Mouse (Mus musculus) kidney, adult 18-20 months (tissue): ENCODE results near the gene Hnrnpm.
"Not testable (repeated sequence)": the region's sequence is repeated elsewhere in the genome, so short reads cannot be mapped to it uniquely, and the experiment has no call there.

ENCODE experiments used
- DNase-seq: peaks from one replicate; pipeline ENCODE4 v3.0.0; 2021

Hnrnpm gene

GRCm38 (mm10) chr17:33666813-33667212 is 19.8 kb downstream of the Hnrnpm start:
- DNase-seq, result no peak

DNA sequence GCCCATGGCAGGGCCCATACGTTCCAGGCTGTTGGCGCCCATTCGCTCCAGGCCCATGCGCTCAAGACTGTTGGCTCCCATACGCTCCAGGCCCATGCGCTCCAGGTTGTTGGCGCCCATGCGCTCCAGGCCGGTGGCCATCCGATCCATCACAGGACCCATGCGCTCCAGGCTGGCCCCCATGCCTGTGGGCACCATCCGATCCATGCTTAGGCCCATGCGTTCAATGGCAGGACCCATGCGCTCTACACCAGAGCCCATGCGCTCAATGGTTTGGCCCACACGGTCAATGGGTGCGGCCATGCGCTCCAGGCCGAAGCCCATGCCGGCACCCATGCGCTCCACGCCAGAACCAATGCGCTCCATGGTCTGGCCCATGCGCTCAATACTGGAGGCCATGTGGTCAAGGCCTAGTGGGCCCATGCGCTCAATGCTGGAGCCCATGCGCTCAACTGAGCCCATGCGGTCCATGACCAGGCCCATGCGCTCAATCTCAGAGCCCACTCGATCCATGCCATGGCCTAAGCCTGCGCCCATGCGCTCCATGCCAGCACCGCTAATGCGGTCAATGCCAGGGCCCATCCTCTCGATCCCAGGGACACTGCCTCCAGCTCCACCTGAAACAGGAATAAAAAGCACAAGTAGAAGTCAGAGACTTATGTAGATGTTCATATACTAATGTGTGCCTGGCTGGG is 36.7 kb downstream of the Hnrnpm start:
- no peak for DNase-seq

- DNase-seq, result no peak
Measured at GRCm38 (mm10) chr17:33645073-33645472, 41.6 kb downstream of the Hnrnpm start.

DNA sequence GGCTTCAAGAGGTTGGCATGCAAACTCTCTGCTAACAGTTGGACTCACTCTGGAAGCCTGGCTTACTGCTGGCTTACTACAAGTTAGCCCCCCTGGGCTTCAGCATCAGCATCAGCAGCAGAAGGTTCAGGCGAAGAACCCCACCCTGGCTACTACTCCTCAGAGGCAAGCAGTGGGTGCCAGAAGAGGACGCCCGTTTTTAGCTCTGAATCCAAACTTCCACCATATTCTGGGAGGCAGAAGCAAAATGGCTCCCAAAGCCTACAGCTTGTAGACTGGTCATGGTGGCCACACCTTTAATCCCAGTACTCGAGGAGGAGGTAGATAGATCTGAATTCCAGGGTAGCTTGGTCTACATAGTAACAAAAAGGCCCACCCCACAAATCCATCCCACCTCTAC is 42.6 kb downstream of the Hnrnpm start:
- no peak for DNase-seq

DNA sequence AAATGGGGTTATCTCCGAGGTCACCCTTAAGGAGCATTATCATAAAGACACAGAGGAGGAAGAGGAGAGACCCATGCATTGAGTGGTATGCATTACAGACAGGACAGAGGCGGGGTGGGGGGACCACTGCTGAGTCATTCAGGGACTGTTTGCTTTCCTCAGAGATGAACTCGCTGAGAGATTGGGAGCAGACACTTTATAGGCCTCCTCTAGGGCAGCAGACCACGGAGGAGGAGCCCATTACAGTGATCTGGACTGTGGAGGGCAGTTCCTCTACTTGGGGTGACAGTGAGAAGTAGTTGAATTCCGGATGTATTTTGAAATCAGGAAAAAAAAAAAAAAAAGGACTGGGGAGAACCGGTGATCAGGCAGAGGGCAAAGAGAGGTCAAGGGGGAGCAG is 46.9 kb downstream of the Hnrnpm start:
- no peak for DNase-seq

DNA sequence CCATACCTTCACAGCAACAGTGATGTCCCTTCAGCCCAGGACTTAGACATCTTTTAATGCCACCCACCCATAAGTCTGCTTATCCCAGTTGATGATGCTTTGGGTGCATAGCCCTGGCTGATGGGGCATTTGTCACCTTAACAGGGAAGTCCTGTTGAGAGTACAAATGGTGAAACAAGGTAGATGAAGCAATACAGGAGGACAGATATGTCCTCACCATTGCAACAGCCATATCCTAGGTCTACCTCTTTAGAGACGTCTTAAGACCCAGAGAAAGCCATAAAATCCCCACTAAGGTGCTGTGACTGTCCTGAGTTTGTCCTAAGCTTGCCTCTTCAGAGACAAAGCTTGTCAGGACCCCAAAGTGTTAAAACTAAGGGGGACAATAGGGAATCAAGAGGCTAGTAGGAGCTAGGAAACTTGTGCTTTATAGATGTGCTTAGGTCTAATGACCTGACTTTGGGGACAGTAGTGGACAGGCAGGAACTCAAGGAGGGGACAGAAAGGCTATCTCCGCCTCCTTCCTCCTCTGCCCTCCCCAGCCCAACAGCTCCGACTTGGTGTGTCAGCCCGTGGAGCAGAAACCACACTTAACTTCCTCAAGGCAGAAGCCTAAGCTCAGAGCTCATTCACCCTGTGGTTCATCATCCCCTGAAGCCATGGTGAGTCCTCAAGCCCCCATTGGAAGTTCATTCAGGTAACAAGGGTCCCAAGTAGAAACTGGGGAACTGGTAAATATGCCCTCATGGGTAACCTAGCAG is 49.0 kb downstream of the Hnrnpm start, which contains the start of gene Pram1:
Pram1 (plus strand) TSS at position 541 of the 761 bp plus-strand sequence.
- DNase-seq, result no peak

DNA sequence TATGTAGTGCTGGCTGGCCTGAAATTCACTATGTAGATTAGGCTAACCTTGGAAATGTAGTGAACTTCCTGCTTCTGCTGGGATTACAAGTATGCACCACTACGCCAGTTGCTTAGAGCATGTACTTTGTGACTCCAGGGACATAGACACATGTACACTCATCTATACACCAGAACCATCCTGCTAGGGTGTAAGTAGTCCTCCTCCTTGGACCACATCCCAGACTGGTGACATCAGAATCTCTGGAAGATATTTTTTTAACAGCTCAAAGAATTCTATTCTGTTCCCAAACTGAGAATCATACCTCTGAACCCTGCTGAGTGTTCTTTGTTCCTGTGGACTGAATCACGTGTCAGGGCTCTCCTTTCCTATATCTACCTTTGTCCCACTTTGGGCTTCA is 49.6 kb downstream of the Hnrnpm start:
- no peak for DNase-seq

- no peak for DNase-seq
Measured at GRCm38 (mm10) chr17:33631796-33632195, 54.9 kb downstream of the Hnrnpm start.

- DNase-seq, result no peak
Measured at GRCm38 (mm10) chr17:33631236-33631635, 55.4 kb downstream of the Hnrnpm start.

DNA sequence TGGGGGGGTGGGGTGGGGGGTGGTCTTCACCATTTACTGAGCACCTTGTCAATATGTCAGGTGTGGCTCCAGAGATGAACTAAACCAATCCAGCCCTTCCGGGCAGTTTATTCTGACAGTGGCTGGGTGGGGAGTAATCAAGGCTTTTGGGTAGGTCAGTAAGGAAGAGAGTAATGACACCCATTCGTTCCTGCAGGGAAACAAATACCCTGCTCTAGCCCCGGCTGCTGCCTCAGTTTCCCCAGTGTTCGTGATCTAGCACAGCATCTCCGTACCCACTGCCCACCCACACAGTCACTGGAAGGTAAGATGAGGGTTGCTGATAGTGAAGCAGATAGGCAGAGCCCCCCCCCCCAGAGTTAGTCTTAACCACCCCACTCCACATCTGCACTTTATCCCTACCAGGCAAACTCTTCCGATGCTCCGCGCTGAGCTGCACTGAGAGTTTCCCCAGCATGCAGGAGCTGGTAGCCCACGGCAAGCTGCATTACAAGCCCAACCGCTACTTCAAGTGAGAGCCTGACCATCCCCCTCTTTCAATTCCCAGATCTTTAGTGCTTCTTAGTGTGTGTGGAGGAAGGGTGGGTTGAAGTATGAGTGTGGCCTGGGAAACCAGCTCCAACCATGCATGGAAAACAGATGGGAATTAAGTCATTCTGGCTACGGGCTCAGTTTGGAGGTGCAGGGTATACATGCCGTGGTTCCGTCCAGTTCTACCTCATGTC is 56.3 kb downstream of the Hnrnpm start:
- DNase-seq, result no peak

DNA sequence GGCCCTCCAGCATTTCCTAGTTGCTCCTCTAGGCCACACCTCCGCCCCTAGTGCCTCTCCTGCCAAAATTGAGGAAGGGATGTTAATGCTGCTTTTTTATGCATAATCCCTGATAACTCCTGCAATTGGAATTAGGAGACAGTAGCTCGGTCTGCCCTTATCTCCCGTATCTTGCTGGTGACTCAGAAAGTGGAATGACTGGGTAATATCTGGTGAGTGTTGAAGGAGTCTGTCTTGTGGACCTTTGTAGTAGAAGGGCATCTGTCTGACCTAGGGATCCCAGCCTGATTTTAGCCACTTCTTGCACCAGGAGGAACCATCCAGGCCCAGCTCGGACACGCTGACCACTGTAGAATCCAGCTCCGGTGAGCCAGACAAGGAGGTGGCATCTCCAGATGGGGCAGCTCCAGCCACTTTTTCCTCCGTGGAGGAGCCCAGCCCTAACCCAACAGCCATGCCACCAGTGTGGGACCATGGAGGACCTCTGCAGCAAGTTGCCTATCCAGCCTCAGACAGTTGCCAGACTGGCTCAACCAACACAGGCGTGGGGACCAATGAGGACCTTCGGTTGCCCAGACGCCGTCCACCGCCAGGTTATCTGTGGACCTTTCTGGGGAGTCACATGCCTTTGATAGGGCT is 57.1 kb downstream of the Hnrnpm start:
- no peak for DNase-seq

DNA sequence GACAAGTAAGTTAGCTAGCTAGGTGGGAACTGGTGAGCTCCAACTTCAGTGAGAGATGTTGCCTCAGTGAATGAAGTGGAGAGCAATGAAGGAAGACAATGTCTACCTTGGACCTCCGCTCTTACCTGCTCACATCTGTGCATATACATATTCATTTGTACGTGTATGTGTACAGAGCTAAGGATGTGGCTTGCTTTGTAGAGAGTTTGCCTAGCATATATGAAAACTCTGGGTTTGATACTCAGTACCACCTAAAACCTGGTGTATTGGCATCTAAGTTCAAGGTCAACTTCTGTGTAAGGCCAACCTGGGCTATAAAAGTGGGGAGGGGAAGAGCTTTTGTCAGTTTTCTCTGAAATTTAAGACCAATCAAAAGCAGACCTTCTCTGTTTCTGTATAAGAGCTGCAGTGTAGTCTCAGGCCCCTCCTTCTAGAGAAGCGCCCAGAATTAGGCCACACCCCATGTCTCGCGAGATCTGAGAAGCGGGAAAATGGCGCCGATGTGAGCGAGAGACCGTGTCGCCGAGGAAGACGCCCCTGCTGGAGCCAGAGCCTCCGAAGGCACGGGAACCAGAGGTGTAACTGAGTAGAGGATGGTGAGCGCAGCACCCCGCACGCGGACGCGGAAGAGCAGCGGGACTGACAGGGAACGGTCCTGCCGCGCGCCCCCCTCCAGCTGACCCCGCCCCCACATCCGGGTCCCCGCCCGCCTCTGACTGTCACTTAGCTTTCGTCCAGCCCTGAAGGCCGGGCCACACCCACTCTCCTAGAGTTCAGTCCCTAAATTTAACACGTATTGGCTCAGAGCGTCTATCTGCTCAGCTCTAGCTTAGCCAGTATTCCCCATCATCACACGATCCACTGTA is 57.8 kb downstream of the Hnrnpm start, which contains the start of gene Zfp414:
Zfp414 (plus strand) TSS at position 470 of the 866 bp plus-strand sequence.
- peak; percentile 96 for DNase-seq

DNA sequence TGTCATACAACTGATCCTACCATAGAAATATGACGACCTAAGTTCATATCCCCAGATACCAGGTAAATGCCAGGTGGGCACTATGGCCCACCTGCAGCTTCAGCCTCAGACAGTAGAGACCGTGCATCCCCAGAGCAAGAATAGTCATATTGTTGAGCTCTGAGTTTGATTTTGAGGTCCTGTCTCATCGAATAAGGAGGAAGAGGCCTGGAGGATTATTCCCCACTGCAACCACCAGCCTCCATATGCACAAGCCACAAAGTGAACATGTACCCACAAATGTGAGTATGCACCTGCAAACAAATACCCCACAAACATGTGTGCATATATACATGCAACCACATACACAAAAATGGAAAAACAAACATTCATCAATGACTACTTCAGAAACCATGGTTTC is 59.4 kb downstream of the Hnrnpm start:
- no peak for DNase-seq

DNA sequence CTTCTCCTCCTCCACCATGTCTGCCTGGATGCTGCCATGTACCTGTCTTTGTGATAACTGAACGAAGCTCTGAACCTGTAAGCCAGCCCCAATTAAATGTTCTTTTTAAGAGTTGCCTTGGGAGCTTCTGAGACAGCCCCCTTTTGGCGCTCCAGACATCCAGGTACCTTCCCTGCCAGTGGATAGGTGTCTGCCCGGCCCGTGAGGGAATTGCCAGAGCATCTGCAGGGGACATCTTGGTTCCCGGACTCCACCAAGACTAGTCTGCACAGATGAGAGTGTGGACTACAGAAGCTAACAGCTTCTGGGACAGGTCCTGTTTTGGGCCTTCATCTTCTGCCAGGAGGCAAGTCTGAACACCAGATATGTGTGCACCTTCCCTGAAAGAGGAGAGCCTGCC is 72.9 kb downstream of the Hnrnpm start:
- not testable (repeated sequence) for DNase-seq

DNA sequence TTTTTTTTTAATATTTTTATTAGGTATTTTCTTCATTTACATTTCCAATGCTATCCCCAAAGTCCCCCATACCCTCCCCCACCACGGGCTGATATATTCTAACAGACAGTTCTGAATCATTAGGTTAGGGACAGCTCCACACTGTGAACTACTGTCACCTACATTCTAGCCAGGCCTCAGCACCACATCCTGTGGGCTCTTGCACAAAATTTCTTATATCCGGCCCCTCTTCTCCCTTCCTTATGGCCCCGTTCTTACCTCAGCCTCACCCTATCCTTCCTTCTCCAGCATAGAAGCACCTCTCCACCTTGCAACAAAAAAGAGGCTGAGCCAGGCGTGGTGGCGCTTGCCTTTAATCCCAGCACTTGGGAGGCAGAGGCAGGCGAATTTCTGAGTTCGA is 76.1 kb downstream of the Hnrnpm start:
- DNase-seq, result no peak

GRCm38 (mm10) chr17:33607273-33607672 is 79.4 kb downstream of the Hnrnpm start:
- no peak for DNase-seq

- no peak for DNase-seq
Measured at GRCm38 (mm10) chr17:33601947-33602346, 84.7 kb downstream of the Hnrnpm start.

- no peak for DNase-seq
Measured at GRCm38 (mm10) chr17:33600831-33601230, 85.8 kb downstream of the Hnrnpm start.

GRCm38 (mm10) chr17:33599836-33600475 is 86.7 kb downstream of the Hnrnpm start:
- DNase-seq, result no peak

DNA sequence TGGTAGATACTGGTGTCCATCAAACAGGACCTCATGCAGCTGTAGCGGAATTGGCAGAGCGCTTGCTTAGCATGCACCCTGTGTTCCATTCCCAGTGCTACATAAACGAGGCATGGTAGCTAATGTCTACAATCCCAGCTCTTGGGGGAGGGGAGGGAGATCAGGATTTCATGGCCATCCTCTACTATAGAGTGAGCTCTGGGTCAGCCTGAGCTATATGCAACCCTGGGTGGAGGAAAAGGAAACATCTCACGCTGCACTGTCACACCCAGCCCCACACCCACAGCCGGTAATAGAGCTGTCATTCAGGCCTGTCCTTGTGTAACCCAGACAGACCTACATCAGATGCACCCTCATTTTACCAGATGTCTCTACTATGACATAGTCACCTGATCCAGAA is 88.2 kb downstream of the Hnrnpm start:
- DNase-seq, result no peak

- DNase-seq, result no peak
Measured at GRCm38 (mm10) chr17:33597271-33597670, 89.4 kb downstream of the Hnrnpm start.
